Mouse (Mus musculus): ENCODE measurements around the gene Klhl24. TPM values are rescaled to one million over a fixed set of nuclear protein-coding genes. Genes with fewer than 3 reads are reported as not detected.

The Klhl24 gene
- 100 to 1,000 TPM; 178 to 187 TPM for total RNA-seq (2021)
- long read RNA-seq, experiment 1, full-length matches to known transcripts = 14 of 41 reads
- long read RNA-seq, experiment 1, partial matches to known transcripts = 2 of 41 reads
- long read RNA-seq, experiment 1, other reads (novel, unspliced or antisense) = 25 of 41 reads
- long read RNA-seq, experiment 2, full-length matches to known transcripts = 12 of 39 reads
- long read RNA-seq, experiment 2, partial matches to known transcripts = 2 of 39 reads
- long read RNA-seq, experiment 2, other reads (novel, unspliced or antisense) = 25 of 39 reads

DNA sequence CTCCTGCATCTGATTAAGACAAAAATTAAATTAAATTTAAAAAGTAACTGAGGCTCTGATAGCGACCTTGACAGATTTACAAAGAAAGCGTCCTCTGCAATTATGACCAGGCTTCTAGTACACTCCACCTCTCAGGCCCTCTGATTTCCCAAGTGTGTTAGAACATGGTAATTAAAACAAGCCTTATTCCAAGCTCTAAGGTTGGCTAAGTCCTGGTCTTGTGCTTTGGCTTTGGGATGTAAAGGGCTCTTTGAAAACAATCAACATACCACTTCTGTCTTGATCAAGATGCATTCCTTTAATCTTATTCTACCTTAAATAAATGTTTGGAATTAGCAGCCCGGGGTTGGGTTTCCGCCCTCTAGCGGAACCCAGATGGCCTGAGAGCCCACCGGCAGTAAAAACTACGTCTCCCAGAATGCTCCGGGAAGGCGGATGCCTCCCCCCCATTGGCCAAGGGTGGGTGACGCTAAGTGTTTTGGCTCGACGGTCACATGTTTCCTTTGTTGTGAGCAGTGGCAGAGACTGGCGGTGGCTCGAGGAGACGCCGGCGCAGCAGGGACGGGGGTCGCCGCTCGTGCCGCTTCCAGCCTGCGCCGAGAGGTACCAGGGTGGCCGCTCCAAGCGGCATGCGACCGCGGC is at the start of gene Klhl24:
TSS of gene Klhl24 (plus strand) at position 474 of the 642 bp plus-strand sequence.
- intact Hi-C loops (cut with DNase I) = loop anchor here (5.0 to 10.0 kb wide), 2 partner anchors 45 to 192 kb away; partner anchors contain the start of gene Yeats2
- peak; percentile 88 for TF ChIP-seq CTCF (IDR thresholded peaks at IDR 0.05)
- Histone ChIP-seq H3K27ac (peak within 1 kb of the TSS; percentile 100), H3K4me3 (peak within 1 kb of the TSS; percentile 81)
- DNase-seq = peak; percentile 94

DNA sequence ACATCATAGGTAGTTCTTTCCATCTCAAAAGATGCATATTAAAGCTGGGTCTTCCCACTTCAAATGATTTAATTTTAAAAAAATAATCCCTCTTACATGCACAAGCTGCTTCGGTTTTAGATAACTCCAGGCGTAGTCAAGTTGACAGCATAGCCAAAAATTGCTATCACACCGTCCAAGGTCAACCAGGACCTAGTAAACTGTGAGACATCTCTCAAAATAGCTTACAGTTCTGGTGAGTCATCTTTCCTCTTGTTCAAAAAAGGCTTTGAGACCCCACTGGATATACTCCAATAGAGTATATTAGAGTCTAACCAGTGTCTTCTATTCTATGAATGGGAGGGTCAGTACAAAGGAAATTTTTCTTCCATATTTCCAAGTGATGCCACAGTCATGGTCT is 44.7 kb upstream of the Klhl24 start:
- H3K27ac ChIP-seq = no peak overlapping the region
- no peak overlapping the region for H3K4me3 ChIP-seq
- DNase-seq = no peak
- intact Hi-C loops (cut with DNase I) = no loop called here
- TF ChIP-seq CTCF (IDR thresholded peaks at IDR 0.05) = no peak

DNA sequence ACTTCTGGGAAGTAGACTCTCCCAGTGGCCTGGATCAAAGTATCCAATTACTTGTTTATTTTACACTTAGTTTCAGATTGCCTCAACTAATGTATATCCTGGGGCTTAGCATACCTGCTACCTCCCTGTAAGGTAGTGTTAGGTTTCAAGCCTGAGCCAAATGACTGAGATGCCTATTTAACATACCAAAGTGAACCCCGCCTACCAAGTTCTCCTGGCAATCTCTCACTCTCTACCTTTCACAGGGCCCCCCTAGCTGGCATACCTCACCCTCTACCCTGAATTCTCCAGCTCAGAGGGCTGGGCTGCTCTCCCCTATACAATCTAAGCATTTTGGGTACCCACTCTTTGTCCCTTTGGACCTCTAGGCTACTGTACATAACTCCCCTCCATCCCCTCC is 24.6 kb upstream of the Klhl24 start:
- H3K27ac ChIP-seq = no peak overlapping the region
- no peak for TF ChIP-seq CTCF (IDR thresholded peaks at IDR 0.05)
- intact Hi-C loops (cut with DNase I) = no loop called here
- no peak overlapping the region for H3K4me3 ChIP-seq
- no peak for DNase-seq

GRCm38 (mm10) chr16:20076675-20077074 is 20.7 kb upstream of the Klhl24 start:
- no peak for TF ChIP-seq CTCF (IDR thresholded peaks at IDR 0.05)
- no peak overlapping the region for H3K27ac ChIP-seq
- no peak overlapping the region for H3K4me3 ChIP-seq
- intact Hi-C loops (cut with DNase I) = no loop called here
- DNase-seq = no peak

GRCm38 (mm10) chr16:20080271-20080670 is 17.1 kb upstream of the Klhl24 start:
- intact Hi-C loops (cut with DNase I) = no loop called here
- TF ChIP-seq CTCF (IDR thresholded peaks at IDR 0.05) = no peak
- no peak for DNase-seq
- Histone ChIP-seq H3K27ac (no peak overlapping the region), H3K4me3 (no peak overlapping the region)

DNA sequence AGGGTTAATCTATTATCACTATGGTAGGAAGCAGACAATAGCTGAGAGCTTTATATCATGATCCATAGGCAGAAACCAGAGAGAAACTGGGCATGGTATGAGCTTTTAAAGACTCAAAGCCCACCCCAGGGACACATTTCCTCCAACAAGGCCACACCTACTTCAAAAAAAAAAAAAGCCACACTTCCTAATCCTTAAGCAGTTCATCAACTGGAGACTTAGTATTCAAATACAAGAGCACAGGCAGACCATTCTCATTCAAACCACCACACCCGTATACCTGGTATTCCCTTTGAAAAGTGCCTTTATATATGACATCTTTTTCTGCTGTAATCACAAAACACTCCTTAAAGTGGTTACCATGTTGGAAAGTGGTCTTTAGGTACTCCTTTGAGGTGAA is 12.7 kb upstream of the Klhl24 start:
- intact Hi-C loops (cut with DNase I) = loop anchor here (1.0 to 5.0 kb wide), 3 partner anchors 34 to 67 kb away; no protein-coding TSS in a partner anchor
- no peak for DNase-seq
- no peak overlapping the region for H3K27ac ChIP-seq
- H3K4me3 ChIP-seq = no peak overlapping the region
- TF ChIP-seq CTCF (IDR thresholded peaks at IDR 0.05) = no peak

- Histone ChIP-seq H3K27ac (no peak overlapping the region), H3K4me3 (no peak overlapping the region)
- no peak for DNase-seq
- intact Hi-C loops (cut with DNase I) = loop anchor here (5.0 kb wide), 2 partner anchors 53 to 68 kb away; no protein-coding TSS in a partner anchor
- TF ChIP-seq CTCF (IDR thresholded peaks at IDR 0.05) = no peak
Observed at GRCm38 (mm10) chr16:20085250-20085905, 12.0 kb upstream of the Klhl24 start.

- Histone ChIP-seq H3K27ac (no peak overlapping the region), H3K4me3 (no peak overlapping the region)
- no peak for TF ChIP-seq CTCF (IDR thresholded peaks at IDR 0.05)
- no peak for DNase-seq
- intact Hi-C loops (cut with DNase I) = loop anchor here (5.0 kb wide), 2 partner anchors 55 to 70 kb away; no protein-coding TSS in a partner anchor
Observed at GRCm38 (mm10) chr16:20086976-20087375, 10.4 kb upstream of the Klhl24 start.

DNA sequence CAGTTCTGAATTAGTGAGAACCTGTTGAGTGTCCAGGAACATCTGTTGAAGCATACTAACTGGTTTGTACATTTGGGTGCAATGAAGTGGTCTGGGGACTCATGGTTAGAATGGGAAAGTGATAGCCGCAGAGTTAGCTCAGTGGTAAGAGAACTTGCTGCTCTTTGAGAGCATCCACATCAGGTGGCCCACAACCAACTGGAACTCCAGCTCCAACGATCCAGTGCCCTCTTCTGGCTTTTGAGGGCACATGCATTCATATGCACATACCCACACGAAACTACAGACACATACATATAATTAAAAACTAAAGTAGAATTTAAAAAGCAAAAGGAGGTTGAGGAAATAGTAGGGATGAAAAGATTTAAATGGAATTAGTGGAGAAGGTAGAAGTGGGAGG is 7.7 kb upstream of the Klhl24 start:
- no peak for DNase-seq
- TF ChIP-seq CTCF (IDR thresholded peaks at IDR 0.05) = peak; percentile 20; the same call in 1 of the 2 replicates
- intact Hi-C loops (cut with DNase I) = loop anchor here (5.0 to 10.0 kb wide), 4 partner anchors 57 to 185 kb away; no protein-coding TSS in a partner anchor

DNA sequence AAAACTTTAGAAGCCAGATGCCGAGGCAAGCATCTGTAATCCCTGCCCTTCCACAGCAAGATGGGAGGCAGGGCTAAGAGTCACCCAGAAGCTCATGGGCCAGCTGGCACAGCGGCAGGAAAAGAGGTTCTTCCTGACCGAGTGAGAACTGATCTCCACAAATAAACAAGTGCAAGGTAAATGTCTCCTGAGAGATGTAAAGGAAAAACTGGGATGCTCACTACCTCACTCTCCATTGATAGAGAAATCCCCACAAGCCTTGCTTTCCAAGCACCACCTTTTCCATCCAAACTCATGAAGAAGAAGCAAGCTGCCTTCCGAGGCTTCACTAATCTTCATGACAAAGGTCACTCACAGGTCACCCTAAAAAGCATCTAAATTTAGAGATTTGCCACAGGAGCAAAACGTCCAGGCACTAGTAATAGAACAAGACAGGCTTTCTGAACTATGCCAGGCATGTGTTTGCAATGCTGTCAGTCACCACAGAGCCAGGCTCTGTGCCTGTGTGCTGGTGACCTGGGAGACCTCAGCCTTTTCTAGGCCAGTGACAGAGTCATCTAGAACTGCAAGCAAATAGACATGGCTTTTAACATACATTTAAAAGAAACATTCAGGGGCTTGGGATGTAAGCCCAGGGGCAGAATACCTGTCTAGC is 6.3 kb upstream of the Klhl24 start:
- intact Hi-C loops (cut with DNase I) = loop anchor here (5.0 to 10.0 kb wide), 2 partner anchors 144 to 186 kb away; no protein-coding TSS in a partner anchor
- peak overlapping the region; percentile 88 for H3K27ac ChIP-seq
- no peak for TF ChIP-seq CTCF (IDR thresholded peaks at IDR 0.05)
- peak; percentile 85 for DNase-seq
- peak overlapping the region; percentile 26; the same call in 1 of the 2 replicates for H3K4me3 ChIP-seq

More for the DNA sequence above, 7.7 kb upstream of the Klhl24 start:
- Histone ChIP-seq H3K27ac (no peak overlapping the region), H3K4me3 (no peak overlapping the region)

GRCm38 (mm10) chr16:20095966-20096365 is 1.4 kb upstream of the Klhl24 start:
- TF ChIP-seq CTCF (IDR thresholded peaks at IDR 0.05) = peak; percentile 58
- no peak overlapping the region for H3K27ac ChIP-seq
- H3K4me3 ChIP-seq = no peak overlapping the region
- DNase-seq = no peak
- intact Hi-C loops (cut with DNase I) = loop anchor here (5.0 to 10.0 kb wide), 2 partner anchors 46 to 191 kb away; partner anchors contain the start of gene Yeats2

All from gastrocnemius, adult 2 months (tissue).